Mouse (Mus musculus) right cerebral cortex, postnatal 4 days (tissue): ENCODE measurements at regions not wholly inside any gene's neighbourhood (a gene's known extent, or its start where the extent isn't known, plus 50 kb on each side); places are given as distances from the start of the nearest gene placed in this dataset.
A peak's percentile ranks its signal among the peaks of the same experiment; 100 is the strongest.

ENCODE experiments used
- DNase-seq: peaks from one replicate; pipeline ENCODE4 v3.0.0-alpha.2; 2022

GRCm38 (mm10) chr8:101697948-101698347 is 1087.5 kb downstream of the Cdh11 start:
- no peak for DNase-seq

- DNase-seq = no peak
Measured at GRCm38 (mm10) chr8:101690901-101691300, 1094.5 kb downstream of the Cdh11 start.

- no peak for DNase-seq
Measured at GRCm38 (mm10) chr8:101668921-101669320, 1116.5 kb downstream of the Cdh11 start.

- no peak for DNase-seq
Measured at GRCm38 (mm10) chr8:101662874-101663273, 1122.6 kb downstream of the Cdh11 start.

GRCm38 (mm10) chr8:101655292-101655691 is 1130.2 kb downstream of the Cdh11 start:
- no peak for DNase-seq

GRCm38 (mm10) chr8:101628816-101629215 is 1156.6 kb downstream of the Cdh11 start:
- DNase-seq = no peak

GRCm38 (mm10) chr8:101621941-101622340 is 1163.5 kb downstream of the Cdh11 start:
- DNase-seq = no peak

GRCm38 (mm10) chr8:101591115-101591514 is 1194.3 kb downstream of the Cdh11 start:
- no peak for DNase-seq

- no peak for DNase-seq
Measured at GRCm38 (mm10) chr8:101590639-101591038, 1194.8 kb downstream of the Cdh11 start.

GRCm38 (mm10) chr8:101564447-101564846 is 1221.0 kb downstream of the Cdh11 start:
- DNase-seq = no peak

- no peak for DNase-seq
Measured at GRCm38 (mm10) chr8:101522758-101523157, 1262.7 kb downstream of the Cdh11 start.

- DNase-seq = no peak
Measured at GRCm38 (mm10) chr8:101478554-101479314, 1306.7 kb downstream of the Cdh11 start.

GRCm38 (mm10) chr8:101466363-101466762 is 1319.1 kb downstream of the Cdh11 start:
- no peak for DNase-seq

- peak; percentile 5 for DNase-seq
Measured at GRCm38 (mm10) chr8:101462515-101462914, 1322.9 kb downstream of the Cdh11 start.

GRCm38 (mm10) chr8:101444730-101445129 is 1340.7 kb downstream of the Cdh11 start:
- DNase-seq = no peak

GRCm38 (mm10) chr8:101442563-101442962 is 1342.9 kb downstream of the Cdh11 start:
- no peak for DNase-seq

- DNase-seq = no peak
Measured at GRCm38 (mm10) chr8:101435691-101436090, 1349.8 kb downstream of the Cdh11 start.
